Mouse (Mus musculus): ENCODE results near the gene Homer1. TPM values are rescaled to one million over a fixed set of nuclear protein-coding genes. Genes with fewer than 3 reads are reported as not detected.

The Homer1 gene
- polyA plus RNA-seq (2011; ENCODE audit: insufficient read depth, insufficient read length, low replicate concordance, missing spikeins): 2.8 and 4.4 TPM in 2 replicates

- Histone ChIP-seq H3K27ac (ENCODE audit: control insufficient read depth, insufficient read depth, low read depth, low read length, poor library complexity) (no peak within 1 kb of the TSS), H3K4me3 (replicated peaks; ENCODE audit: control insufficient read depth, low read depth, low read length) (no peak within 1 kb of the TSS), H3K4me1 (ENCODE audit: control insufficient read depth, insufficient read depth, low read length) (peaks cover 2% of the 10 kb centered on the region)
- 91% methylated on average over 5 of the region's 5 CpGs for WGBS
- TF ChIP-seq POLR2A (IDR thresholded peaks at IDR 0.05; ENCODE audit: borderline replicate concordance, control insufficient read depth, low read depth, low read length): no peak
- no peak for TF ChIP-seq CTCF (IDR thresholded peaks at IDR 0.05; ENCODE audit: control insufficient read depth, insufficient read depth, low read length)
These were observed at the start of gene Homer1 for GRCm38 (mm10) chr13:93299316-93299715. Gene Homer1 (plus strand): TSS chr13:93299635.

- Histone ChIP-seq H3K4me1 (ENCODE audit: control insufficient read depth, insufficient read depth, low read length) (no peaks in the 10 kb centered on the region; the same call in none of the 2 replicates), H3K27ac (ENCODE audit: control insufficient read depth, insufficient read depth, low read depth, low read length, poor library complexity) (no peak overlapping the region), H3K4me3 (replicated peaks; ENCODE audit: control insufficient read depth, low read depth, low read length) (no peak overlapping the region)
- WGBS: 45% methylated on average over 6 of the region's 6 CpGs
- no peak for TF ChIP-seq CTCF (IDR thresholded peaks at IDR 0.05; ENCODE audit: control insufficient read depth, insufficient read depth, low read length)
These were observed 47.7 kb upstream of the Homer1 start for GRCm38 (mm10) chr13:93251732-93252131.

DNA sequence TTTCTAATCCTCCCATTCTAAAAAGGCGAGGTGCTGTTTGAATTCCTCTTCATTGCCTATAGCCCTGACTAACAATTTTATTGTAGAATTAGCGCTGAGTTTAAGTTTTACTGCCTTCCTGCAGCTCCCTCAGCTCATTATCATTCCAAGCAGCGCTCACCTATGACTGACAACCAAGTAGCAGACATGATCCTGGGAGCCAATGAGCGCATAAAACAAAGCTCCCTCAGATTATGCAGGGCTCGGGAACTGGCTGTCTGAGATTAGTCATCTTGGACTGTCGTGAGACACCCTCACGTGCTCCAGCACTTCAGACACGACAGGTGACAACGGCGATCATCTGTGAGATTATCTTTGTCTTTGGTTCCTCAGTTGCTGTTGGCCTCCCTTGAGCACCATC is 47.3 kb upstream of the Homer1 start:
- Histone ChIP-seq H3K4me1 (ENCODE audit: control insufficient read depth, insufficient read depth, low read length) (no peaks in the 10 kb centered on the region; the same call in none of the 2 replicates), H3K4me3 (replicated peaks; ENCODE audit: control insufficient read depth, low read depth, low read length) (no peak overlapping the region), H3K27ac (ENCODE audit: control insufficient read depth, insufficient read depth, low read depth, low read length, poor library complexity) (no peak overlapping the region)
- 84% methylated on average over 10 of the region's 10 CpGs for WGBS
- TF ChIP-seq CTCF (IDR thresholded peaks at IDR 0.05; ENCODE audit: control insufficient read depth, insufficient read depth, low read length) (no peak), POLR2A (IDR thresholded peaks at IDR 0.05; ENCODE audit: borderline replicate concordance, control insufficient read depth, low read depth, low read length) (no peak)

GRCm38 (mm10) chr13:93252941-93253340 is 46.5 kb upstream of the Homer1 start:
- WGBS: 72% methylated on average over 5 of the region's 5 CpGs
- TF ChIP-seq CTCF (IDR thresholded peaks at IDR 0.05; ENCODE audit: control insufficient read depth, insufficient read depth, low read length): no peak
- TF ChIP-seq POLR2A (IDR thresholded peaks at IDR 0.05; ENCODE audit: borderline replicate concordance, control insufficient read depth, low read depth, low read length): no peak

DNA sequence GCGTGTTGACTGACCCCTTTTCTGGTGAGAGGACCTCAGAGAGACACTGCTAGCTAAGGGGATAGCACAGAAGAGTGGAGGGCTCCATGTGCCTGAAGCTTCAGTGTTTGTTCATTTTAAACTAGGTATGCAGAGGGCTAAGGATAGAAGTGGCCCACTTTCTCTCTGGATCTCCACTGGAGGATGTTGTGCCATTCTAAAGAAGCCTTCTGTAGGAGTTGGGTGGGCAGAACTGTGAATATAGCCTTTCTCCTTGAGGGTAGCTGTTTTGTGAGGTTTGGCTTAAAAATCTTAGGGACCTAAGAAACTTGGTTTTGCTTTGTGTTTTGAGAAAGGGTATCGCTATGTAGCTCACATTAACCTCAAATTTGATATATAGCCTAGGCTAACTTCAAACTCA is 32.3 kb upstream of the Homer1 start:
- TF ChIP-seq CTCF (IDR thresholded peaks at IDR 0.05; ENCODE audit: control insufficient read depth, insufficient read depth, low read length): no peak
- TF ChIP-seq POLR2A (IDR thresholded peaks at IDR 0.05; ENCODE audit: borderline replicate concordance, control insufficient read depth, low read depth, low read length): no peak
- H3K4me1 ChIP-seq (ENCODE audit: control insufficient read depth, insufficient read depth, low read length): no peaks in the 10 kb centered on the region
- no peak overlapping the region for H3K27ac ChIP-seq (ENCODE audit: control insufficient read depth, insufficient read depth, low read depth, low read length, poor library complexity)
- 72% methylated on average over 2 of the region's 2 CpGs for WGBS
- no peak overlapping the region for H3K4me3 ChIP-seq (replicated peaks; ENCODE audit: control insufficient read depth, low read depth, low read length)

More at GRCm38 (mm10) chr13:93252941-93253340, 46.5 kb upstream of the Homer1 start:
- Histone ChIP-seq H3K4me1 (ENCODE audit: control insufficient read depth, insufficient read depth, low read length) (no peaks in the 10 kb centered on the region; the same call in 1 of the 2 replicates), H3K4me3 (replicated peaks; ENCODE audit: control insufficient read depth, low read depth, low read length) (no peak overlapping the region), H3K27ac (ENCODE audit: control insufficient read depth, insufficient read depth, low read depth, low read length, poor library complexity) (no peak overlapping the region)

DNA sequence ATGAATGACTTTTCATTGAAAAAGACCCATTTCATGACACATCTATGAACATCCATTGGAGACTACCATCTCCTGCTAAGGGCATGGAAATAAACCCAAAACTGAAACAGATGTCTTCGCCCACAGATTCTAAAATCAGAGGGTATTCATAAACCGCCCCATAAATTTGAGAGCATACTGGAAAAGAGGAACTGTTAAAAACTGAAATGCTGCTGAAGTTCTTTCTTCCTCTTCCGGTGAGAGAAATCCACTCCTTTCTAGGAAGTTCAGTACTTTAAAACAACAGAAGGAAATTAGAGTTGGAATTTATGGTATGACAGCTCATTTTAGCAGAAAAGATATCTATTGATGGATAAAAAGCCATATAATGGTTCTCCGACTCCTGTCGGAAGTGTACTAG is 1.1 kb downstream of the Homer1 start:
- WGBS: 7% methylated on average over 5 of the region's 5 CpGs
- no peak overlapping the region for H3K27ac ChIP-seq (ENCODE audit: control insufficient read depth, insufficient read depth, low read depth, low read length, poor library complexity)
- H3K4me3 ChIP-seq (replicated peaks; ENCODE audit: control insufficient read depth, low read depth, low read length): no peak overlapping the region
- TF ChIP-seq POLR2A (IDR thresholded peaks at IDR 0.05; ENCODE audit: borderline replicate concordance, control insufficient read depth, low read depth, low read length) (no peak), CTCF (IDR thresholded peaks at IDR 0.05; ENCODE audit: control insufficient read depth, insufficient read depth, low read length) (no peak)
- peaks cover 2% of the 10 kb centered on the region for H3K4me1 ChIP-seq (ENCODE audit: control insufficient read depth, insufficient read depth, low read length)

DNA sequence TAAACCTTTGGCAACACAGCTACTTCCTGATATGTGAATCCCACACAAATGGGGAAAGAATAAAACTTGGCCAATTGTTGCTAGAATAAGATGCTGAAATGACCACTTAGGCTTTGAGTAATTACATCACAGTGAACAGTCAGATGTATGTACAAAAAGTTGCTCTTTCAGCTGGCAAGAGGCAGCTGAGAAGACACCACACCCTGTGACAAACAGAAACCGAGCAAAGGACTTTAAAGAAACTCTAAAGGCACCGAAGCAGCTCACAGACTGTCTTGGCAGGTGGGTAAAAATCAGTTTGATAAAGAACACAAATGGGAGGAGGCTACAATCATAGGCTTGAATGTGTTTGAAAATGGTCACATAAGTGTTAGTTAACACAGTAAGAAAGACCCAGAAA is 1.6 kb downstream of the Homer1 start:
- 4% methylated on average over 2 of the region's 2 CpGs for WGBS
- TF ChIP-seq POLR2A (IDR thresholded peaks at IDR 0.05; ENCODE audit: borderline replicate concordance, control insufficient read depth, low read depth, low read length): no peak
- no peak for TF ChIP-seq CTCF (IDR thresholded peaks at IDR 0.05; ENCODE audit: control insufficient read depth, insufficient read depth, low read length)
- Histone ChIP-seq H3K27ac (ENCODE audit: control insufficient read depth, insufficient read depth, low read depth, low read length, poor library complexity) (0 out of 2 replicates have a peak overlapping the region, but pooled peaks have one; percentile 10), H3K4me1 (ENCODE audit: control insufficient read depth, insufficient read depth, low read length) (peaks cover 2% of the 10 kb centered on the region), H3K4me3 (replicated peaks; ENCODE audit: control insufficient read depth, low read depth, low read length) (no peak overlapping the region)

GRCm38 (mm10) chr13:93302846-93303562 is 3.6 kb downstream of the Homer1 start:
- no peak for TF ChIP-seq POLR2A (IDR thresholded peaks at IDR 0.05; ENCODE audit: borderline replicate concordance, control insufficient read depth, low read depth, low read length)
- no peak for TF ChIP-seq CTCF (IDR thresholded peaks at IDR 0.05; ENCODE audit: control insufficient read depth, insufficient read depth, low read length)
- H3K4me3 ChIP-seq (replicated peaks; ENCODE audit: control insufficient read depth, low read depth, low read length): peak overlapping the region; percentile 85
- H3K27ac ChIP-seq (ENCODE audit: control insufficient read depth, insufficient read depth, low read depth, low read length, poor library complexity): peak overlapping the region; percentile 95
- H3K4me1 ChIP-seq (ENCODE audit: control insufficient read depth, insufficient read depth, low read length): peaks cover 2% of the 10 kb centered on the region
- 14% methylated on average over 19 of the region's 19 CpGs for WGBS
